Mouse (Mus musculus): ENCODE measurements around the gene Eif2b2. TPM values are rescaled to one million over a fixed set of nuclear protein-coding genes. Genes with fewer than 3 reads are reported as not detected.

Eif2b2 gene
- polyA plus RNA-seq (2015; fragmentation: Nextera tagmentation; extraction: Ambion mirVana), result 108 and 110 TPM in 2 replicates

DNA sequence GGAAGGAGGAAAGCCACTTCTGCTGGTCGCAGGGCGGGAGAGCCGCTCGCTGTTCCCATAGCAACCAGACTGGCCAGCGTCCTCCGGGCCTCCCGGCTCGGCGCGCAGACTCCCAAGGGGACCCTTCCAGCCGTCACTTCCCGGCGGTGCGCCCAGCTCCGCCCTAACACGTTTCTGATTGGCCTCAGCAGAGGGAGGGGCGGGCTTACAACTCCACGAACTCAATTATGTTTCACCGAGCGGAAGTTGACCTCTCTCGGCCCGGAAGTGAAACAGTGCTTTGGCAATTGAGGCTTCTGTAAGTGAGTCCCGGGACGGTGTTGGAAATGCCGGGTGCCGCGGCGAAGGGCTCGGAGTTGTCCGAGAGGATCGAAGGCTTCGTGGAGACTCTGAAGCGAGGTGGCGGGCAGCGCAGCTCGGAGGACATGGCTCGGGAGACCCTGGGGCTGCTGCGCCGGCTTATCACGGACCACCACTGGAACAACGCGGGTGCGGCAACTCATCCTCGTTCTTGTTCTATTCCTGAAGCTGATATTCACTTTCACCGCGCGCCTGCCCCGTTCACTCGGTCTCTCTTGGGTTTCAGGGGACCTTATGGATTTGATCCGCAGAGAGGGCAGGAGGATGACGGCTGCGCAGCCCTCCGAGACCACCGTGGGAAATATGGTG is at the start of gene Eif2b2:
TSS of gene Eif2b2 (plus strand) at position 246 of the 669 bp plus-strand sequence.
- WGBS, result under 1% methylated on average over 54 of the region's 54 CpGs

DNA sequence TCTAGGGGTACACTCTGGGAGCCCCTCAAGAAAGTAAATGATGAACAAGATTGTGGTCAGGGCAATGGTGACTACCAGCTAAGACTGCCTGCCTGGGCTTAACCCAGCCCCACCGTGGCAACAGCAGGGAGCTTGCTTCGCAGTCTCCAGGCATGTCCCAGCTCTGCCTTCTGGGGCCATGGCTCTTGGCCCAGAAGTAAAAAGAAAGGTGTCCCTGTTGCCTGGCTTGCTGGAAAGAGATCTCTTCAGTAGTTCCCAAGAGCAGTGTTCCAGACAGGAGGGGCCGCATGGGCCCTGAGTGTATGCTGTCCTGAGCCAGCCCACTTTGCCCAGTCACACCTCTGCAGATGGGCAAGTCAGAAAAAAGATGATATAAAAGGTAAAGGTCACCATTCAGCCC is 49.4 kb upstream of the Eif2b2 start:
- no peaks in the 10 kb centered on the region for H3K27me3 ChIP-seq (ENCODE audit: insufficient read depth, low read length)
- no peak for ATAC-seq (ENCODE audit: low FRiP score, low TSS enrichment)
- no peak overlapping the region for H3K27ac ChIP-seq (ENCODE audit: low read length)
- 0 out of 2 replicates have a peak overlapping the region, but pooled peaks have one; percentile 5 for H3K9ac ChIP-seq (replicated peaks; ENCODE audit: low read length)
- H3K9me3 ChIP-seq (ENCODE audit: low read length), result no peaks in the 10 kb centered on the region
- H3K36me3 ChIP-seq (ENCODE audit: insufficient read depth, low read length), result no peaks in the 10 kb centered on the region
- no peak overlapping the region for H3K4me2 ChIP-seq (replicated peaks; ENCODE audit: low read depth, low read length)
- no peak overlapping the region for H3K4me3 ChIP-seq (ENCODE audit: low read length)
- H3K4me1 ChIP-seq (ENCODE audit: insufficient read depth, low read length), result peaks cover 8% of the 10 kb centered on the region; the same call in 1 of the 2 replicates
- 76% methylated on average over 3 of the region's 3 CpGs for WGBS

More for the DNA sequence above, at the start of gene Eif2b2:
- peaks cover 30% of the 10 kb centered on the region for H3K36me3 ChIP-seq (ENCODE audit: insufficient read depth, low read length)
- peak within 1 kb of the TSS; percentile 62 for H3K4me3 ChIP-seq (ENCODE audit: low read length)
- peak within 1 kb of the TSS; percentile 76 for H3K4me2 ChIP-seq (replicated peaks; ENCODE audit: low read depth, low read length)
- no peaks in the 10 kb centered on the region for H3K27me3 ChIP-seq (ENCODE audit: insufficient read depth, low read length)
- ATAC-seq (ENCODE audit: low FRiP score, low TSS enrichment), result peak; percentile 100
- H3K4me1 ChIP-seq (ENCODE audit: insufficient read depth, low read length), result peaks cover 17% of the 10 kb centered on the region
- peak within 1 kb of the TSS; percentile 21 for H3K27ac ChIP-seq (ENCODE audit: low read length)
- no peaks in the 10 kb centered on the region for H3K9me3 ChIP-seq (ENCODE audit: low read length)
- H3K9ac ChIP-seq (replicated peaks; ENCODE audit: low read length), result peak within 1 kb of the TSS; percentile 81

DNA sequence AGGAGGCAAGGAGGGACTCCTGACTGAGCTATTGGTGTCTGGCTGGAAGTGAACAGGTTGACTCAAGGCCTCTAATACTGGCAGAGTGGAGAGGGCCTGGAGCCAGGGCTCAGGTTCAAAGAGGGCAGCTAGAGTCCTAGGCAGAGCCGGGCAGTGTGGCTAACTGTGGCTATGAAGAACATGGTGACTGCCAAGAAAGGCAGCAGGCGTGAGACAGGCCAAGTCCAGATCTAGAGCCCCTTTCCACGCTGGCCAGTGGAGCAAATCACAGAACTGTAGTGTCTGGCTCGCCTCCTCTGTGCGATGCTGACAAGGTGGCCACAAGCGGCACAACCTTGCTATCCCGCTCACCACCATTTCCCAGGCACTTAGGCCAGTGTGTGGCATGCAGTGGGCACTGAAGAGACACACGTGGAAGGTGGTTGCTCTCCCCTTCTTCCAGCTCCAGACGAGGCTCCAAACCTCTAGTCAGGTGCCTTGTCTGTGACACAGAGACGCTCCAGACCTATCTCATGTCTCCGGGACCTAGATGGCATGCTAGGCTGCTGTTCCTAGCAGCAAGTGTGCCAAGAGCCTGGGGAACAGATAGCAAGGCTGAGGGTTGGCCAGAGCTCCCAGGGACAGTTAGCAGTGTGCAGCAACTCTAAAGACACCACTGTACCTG is 48.9 kb upstream of the Eif2b2 start:
- Histone ChIP-seq H3K9ac (replicated peaks; ENCODE audit: low read length) (no peak overlapping the region), H3K9me3 (ENCODE audit: low read length) (no peaks in the 10 kb centered on the region), H3K27ac (ENCODE audit: low read length) (no peak overlapping the region), H3K4me2 (replicated peaks; ENCODE audit: low read depth, low read length) (no peak overlapping the region), H3K36me3 (ENCODE audit: insufficient read depth, low read length) (no peaks in the 10 kb centered on the region), H3K27me3 (ENCODE audit: insufficient read depth, low read length) (no peaks in the 10 kb centered on the region), H3K4me3 (ENCODE audit: low read length) (no peak overlapping the region), H3K4me1 (ENCODE audit: insufficient read depth, low read length) (peaks cover 13% of the 10 kb centered on the region)
- no peak for ATAC-seq (ENCODE audit: low FRiP score, low TSS enrichment)
- WGBS, result 83% methylated on average over 11 of the region's 11 CpGs

DNA sequence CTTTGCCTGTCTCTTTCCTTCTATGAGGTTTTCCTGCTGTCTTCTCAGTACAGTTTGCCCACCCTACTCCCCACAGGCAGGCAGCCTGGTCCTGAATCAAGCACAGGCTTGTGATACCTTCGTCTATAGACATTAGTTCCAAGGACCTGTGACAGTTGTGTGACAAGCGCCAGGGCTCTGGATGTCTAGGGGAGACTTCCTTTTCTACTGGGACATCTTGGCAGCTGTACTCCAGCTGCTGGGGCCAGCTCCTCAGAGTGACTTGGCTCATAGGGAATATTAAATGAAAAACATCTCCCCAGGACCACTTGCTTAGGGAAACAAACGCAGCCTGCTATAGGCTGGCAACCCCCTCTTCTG is 48.4 kb upstream of the Eif2b2 start:
- Histone ChIP-seq H3K4me1 (ENCODE audit: insufficient read depth, low read length) (peaks cover 18% of the 10 kb centered on the region), H3K4me3 (ENCODE audit: low read length) (no peak overlapping the region), H3K27me3 (ENCODE audit: insufficient read depth, low read length) (no peaks in the 10 kb centered on the region), H3K9me3 (ENCODE audit: low read length) (no peaks in the 10 kb centered on the region), H3K36me3 (ENCODE audit: insufficient read depth, low read length) (no peaks in the 10 kb centered on the region), H3K9ac (replicated peaks; ENCODE audit: low read length) (no peak overlapping the region), H3K27ac (ENCODE audit: low read length) (no peak overlapping the region), H3K4me2 (replicated peaks; ENCODE audit: low read depth, low read length) (no peak overlapping the region)
- WGBS, result 93% methylated on average over 3 of the region's 3 CpGs
- no peak for ATAC-seq (ENCODE audit: low FRiP score, low TSS enrichment)

DNA sequence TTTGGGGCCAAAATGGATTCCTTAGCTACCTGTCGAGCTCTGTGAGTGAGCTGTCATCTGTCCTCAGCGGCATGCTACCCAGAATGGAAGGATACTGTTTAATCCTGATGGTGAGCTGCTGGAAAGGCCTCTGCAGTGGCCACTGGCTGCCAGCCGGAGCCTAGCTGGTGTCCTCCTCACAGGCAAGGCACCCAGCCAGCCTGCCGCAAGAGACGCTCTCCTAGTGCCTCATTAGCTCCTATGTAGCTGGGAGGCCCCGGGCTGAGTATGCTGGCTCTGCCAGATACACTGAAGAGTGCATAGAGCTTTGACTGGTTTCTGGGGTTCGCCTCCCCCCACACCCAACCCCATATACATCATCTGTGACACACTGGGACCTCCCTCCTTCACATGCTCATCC is 45.3 kb upstream of the Eif2b2 start:
- H3K36me3 ChIP-seq (ENCODE audit: insufficient read depth, low read length), result no peaks in the 10 kb centered on the region
- H3K4me2 ChIP-seq (replicated peaks; ENCODE audit: low read depth, low read length), result no peak overlapping the region
- no peak overlapping the region for H3K27ac ChIP-seq (ENCODE audit: low read length)
- H3K9ac ChIP-seq (replicated peaks; ENCODE audit: low read length), result no peak overlapping the region; the same call in 1 of the 2 replicates
- H3K4me1 ChIP-seq (ENCODE audit: insufficient read depth, low read length), result peaks cover 38% of the 10 kb centered on the region
- no peak for ATAC-seq (ENCODE audit: low FRiP score, low TSS enrichment)
- H3K27me3 ChIP-seq (ENCODE audit: insufficient read depth, low read length), result no peaks in the 10 kb centered on the region
- H3K9me3 ChIP-seq (ENCODE audit: low read length), result no peaks in the 10 kb centered on the region
- H3K4me3 ChIP-seq (ENCODE audit: low read length), result no peak overlapping the region
- 73% methylated on average over 7 of the region's 7 CpGs for WGBS

DNA sequence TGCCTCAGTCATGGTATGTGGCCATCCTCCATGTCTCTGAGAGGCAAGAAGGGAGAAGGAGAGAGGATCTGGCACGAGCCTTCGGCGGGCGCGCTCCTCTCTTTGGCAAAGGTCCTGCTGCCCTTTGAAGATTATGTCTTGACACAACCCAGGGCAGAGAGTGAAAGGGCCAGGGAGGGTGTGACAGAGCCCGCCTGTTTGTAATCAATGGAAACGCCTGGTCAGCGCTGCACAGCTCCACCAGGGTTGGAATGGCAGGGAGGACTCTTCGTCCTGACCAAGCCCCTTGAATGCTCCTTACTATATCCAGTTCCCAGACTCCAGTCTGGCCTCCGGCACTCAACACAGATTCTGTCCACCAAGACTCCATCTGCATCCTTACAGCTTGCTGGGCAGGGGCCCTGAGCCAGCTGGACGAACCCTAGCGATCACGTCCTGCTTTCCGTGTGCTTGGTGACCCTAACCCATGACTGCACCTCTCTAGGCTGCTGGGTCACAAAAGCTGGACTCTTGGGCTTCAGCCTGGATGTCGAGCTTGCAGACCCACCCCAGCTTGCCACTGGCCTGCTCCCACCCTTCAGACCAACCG is 44.1 kb upstream of the Eif2b2 start:
- H3K36me3 ChIP-seq (ENCODE audit: insufficient read depth, low read length), result no peaks in the 10 kb centered on the region
- H3K9me3 ChIP-seq (ENCODE audit: low read length), result no peaks in the 10 kb centered on the region
- H3K4me2 ChIP-seq (replicated peaks; ENCODE audit: low read depth, low read length), result peak overlapping the region; percentile 53
- peak overlapping the region; percentile 29; the same call in 1 of the 2 replicates for H3K27ac ChIP-seq (ENCODE audit: low read length)
- H3K4me1 ChIP-seq (ENCODE audit: insufficient read depth, low read length), result peaks cover 31% of the 10 kb centered on the region
- no peak for ATAC-seq (ENCODE audit: low FRiP score, low TSS enrichment)
- H3K9ac ChIP-seq (replicated peaks; ENCODE audit: low read length), result peak overlapping the region; percentile 42
- H3K27me3 ChIP-seq (ENCODE audit: insufficient read depth, low read length), result no peaks in the 10 kb centered on the region
- 31% methylated on average over 16 of the region's 16 CpGs for WGBS
- peak overlapping the region; percentile 38 for H3K4me3 ChIP-seq (ENCODE audit: low read length)

DNA sequence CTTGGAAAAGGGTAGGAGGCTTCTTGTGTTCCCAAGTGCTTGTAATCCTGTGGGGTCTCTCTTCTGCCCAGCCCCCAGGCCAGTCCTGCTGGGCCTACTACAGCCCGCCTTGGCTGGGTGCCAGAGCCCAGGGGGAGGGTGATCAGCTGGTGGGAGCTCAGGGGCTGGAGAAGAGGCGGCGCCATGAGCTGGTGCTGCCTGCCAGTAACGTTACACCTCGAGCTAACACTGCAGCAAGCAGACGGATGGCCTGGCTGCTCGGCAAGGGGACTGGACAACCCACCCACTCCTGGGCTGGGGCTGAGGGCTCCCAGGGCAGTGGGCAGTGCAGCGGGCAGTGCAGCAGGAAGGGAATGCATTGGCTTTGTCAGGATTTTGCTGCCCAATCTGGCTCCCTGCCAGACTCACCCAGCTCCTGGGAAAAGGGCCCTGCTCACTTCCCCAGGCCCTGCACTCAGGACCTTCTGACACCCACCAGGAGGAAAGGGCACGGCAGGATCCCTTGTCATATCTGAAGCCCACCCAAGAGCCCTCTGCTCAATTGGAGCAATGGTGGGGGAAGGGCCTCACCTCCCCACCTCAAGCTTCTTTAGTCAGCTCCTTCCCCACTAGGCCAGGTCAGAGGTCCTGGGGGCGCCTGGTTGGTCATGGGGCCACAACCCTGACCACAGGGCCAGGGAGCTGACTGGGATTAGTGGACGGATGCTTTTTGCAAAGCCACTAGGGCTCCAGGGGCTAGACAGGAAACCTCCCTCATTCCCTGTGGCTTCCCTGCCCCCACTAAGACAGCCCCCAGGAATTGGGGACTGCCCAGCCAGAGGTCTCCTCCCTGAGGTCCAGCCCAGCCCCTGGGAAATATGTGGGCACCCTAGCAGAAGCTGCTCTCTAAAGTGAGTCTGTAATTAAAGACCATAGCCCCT is 43.1 kb upstream of the Eif2b2 start:
- Histone ChIP-seq H3K4me2 (replicated peaks; ENCODE audit: low read depth, low read length) (peak overlapping the region; percentile 53), H3K27me3 (ENCODE audit: insufficient read depth, low read length) (no peaks in the 10 kb centered on the region), H3K4me1 (ENCODE audit: insufficient read depth, low read length) (peaks cover 31% of the 10 kb centered on the region), H3K4me3 (ENCODE audit: low read length) (peak overlapping the region; percentile 38), H3K27ac (ENCODE audit: low read length) (peak overlapping the region; percentile 8), H3K36me3 (ENCODE audit: insufficient read depth, low read length) (no peaks in the 10 kb centered on the region), H3K9me3 (ENCODE audit: low read length) (no peaks in the 10 kb centered on the region), H3K9ac (replicated peaks; ENCODE audit: low read length) (peak overlapping the region; percentile 42)
- 6% methylated on average over 11 of the region's 11 CpGs for WGBS
- peak; percentile 72 for ATAC-seq (ENCODE audit: low FRiP score, low TSS enrichment)

DNA sequence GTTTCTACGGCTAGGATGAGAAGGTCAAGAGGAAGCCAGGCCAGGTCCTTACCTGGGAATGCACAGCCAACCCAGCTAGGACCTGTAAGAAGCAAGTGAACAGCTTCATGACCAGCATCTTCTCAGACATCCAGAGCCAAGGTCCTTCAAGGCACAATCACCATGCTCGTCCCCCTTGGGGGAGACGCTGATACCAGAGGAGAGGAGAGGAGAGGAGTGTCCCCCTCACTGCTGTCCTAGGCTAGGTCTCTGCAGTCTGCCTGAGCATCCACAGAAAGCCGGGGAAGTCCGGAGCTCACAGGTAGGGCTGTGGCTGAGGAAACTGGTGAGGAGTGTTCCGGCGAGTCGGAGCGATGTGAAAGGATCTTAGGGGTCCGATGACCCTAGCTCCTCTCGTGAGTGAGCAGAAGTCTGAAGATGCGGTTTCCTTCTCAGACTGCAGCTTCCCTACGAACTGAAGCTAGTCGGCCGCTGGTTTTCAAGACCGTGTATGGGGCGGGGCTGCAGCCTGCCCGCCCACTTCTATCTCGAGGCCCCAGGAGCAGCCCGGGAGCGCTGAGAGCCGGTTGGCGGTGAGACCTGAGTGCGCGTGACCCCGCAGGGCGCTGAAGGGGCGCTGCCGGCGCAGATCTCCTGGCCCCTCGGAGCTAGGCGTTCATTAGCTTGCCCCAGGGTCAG is 42.3 kb upstream of the Eif2b2 start:
- peaks cover 37% of the 10 kb centered on the region for H3K4me1 ChIP-seq (ENCODE audit: insufficient read depth, low read length)
- 2% methylated on average over 32 of the region's 32 CpGs for WGBS
- peak overlapping the region; percentile 42 for H3K9ac ChIP-seq (replicated peaks; ENCODE audit: low read length)
- H3K4me2 ChIP-seq (replicated peaks; ENCODE audit: low read depth, low read length), result peak overlapping the region; percentile 53
- H3K27me3 ChIP-seq (ENCODE audit: insufficient read depth, low read length), result no peaks in the 10 kb centered on the region
- H3K36me3 ChIP-seq (ENCODE audit: insufficient read depth, low read length), result no peaks in the 10 kb centered on the region
- no peaks in the 10 kb centered on the region for H3K9me3 ChIP-seq (ENCODE audit: low read length)
- peak overlapping the region; percentile 38 for H3K4me3 ChIP-seq (ENCODE audit: low read length)
- peak; percentile 36; the same call in 1 of the 2 replicates for ATAC-seq (ENCODE audit: low FRiP score, low TSS enrichment)
- H3K27ac ChIP-seq (ENCODE audit: low read length), result peak overlapping the region; percentile 8; the same call in 1 of the 2 replicates

DNA sequence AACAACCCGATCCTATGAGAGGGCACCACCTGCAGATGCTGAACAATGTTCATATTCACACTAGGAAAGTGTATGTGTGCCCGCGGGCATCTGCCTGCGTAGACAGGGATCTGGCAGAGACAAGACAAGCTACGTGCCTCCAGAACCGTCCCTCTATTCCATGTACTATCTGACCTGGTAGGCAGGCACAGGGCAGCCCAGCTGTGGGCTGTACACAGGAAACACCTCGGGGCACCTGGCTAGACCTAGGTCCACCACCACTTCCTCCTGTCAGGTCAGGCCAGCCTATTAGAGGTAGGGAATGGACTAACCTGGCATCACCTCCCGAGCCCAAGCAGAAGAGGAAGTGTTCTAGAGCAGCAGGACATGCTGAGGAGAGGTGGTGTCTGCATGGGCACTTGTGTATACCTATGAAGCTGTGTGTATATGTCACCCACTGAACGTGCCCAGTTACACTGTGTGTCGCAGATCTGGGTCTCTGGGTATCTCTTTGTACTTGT is 41.5 kb upstream of the Eif2b2 start, which contains the start of gene Pgf:
TSS of gene Pgf (minus strand) at position 51 of the 500 bp plus-strand sequence.
- Histone ChIP-seq H3K4me2 (replicated peaks; ENCODE audit: low read depth, low read length) (peak within 1 kb of the TSS; percentile 53), H3K27ac (ENCODE audit: low read length) (peak within 1 kb of the TSS; percentile 8), H3K4me1 (ENCODE audit: insufficient read depth, low read length) (peaks cover 42% of the 10 kb centered on the region), H3K9me3 (ENCODE audit: low read length) (no peaks in the 10 kb centered on the region), H3K36me3 (ENCODE audit: insufficient read depth, low read length) (no peaks in the 10 kb centered on the region), H3K4me3 (ENCODE audit: low read length) (peak within 1 kb of the TSS; percentile 38), H3K27me3 (ENCODE audit: insufficient read depth, low read length) (peaks cover 3% of the 10 kb centered on the region; the same call in 1 of the 2 replicates), H3K9ac (replicated peaks; ENCODE audit: low read length) (peak within 1 kb of the TSS; percentile 42)
- ATAC-seq (ENCODE audit: low FRiP score, low TSS enrichment), result no peak
- WGBS, result 74% methylated on average over 10 of the region's 10 CpGs

All from kidney, embryonic 16.5 days (tissue).